ENCODE assay signal across 23 mouse cellular contexts in the genomic region with DNA sequence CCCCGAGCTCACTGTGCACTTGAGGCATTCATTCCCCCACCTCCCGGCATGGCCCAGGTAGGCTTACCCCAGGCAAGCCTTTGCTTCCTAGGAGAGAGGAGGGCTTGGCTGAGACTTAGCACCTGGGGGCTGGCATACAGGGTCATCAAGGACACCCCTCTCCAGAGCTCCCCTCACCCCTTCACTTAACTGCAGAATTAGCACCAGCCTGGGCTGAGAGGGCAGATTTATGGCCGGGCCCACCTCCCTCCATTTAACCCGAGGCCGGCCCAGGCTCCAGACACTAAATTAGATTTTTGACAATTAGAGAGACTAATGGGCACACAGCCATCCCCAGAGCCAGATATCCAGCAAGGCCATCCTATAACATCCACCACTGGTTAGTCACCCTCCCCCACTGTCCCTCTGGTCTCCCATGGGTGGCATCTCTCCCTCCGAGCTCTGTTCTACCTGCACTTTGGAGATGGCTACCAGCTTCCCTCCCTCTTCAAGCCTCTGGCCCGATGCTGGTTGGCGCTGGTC.
"Had no signal": no experiment of that assay in that cellular context is flagged by ENCODE, and none has a peak within 500 bp of the region (broad histone marks: within the 10 kb centered on the region; RNA-seq: fewer than 3 reads in every experiment).

No protein-coding gene starts in this region.

- H3K4me3 ChIP-seq: kidney, embryonic 15.5 days; left cerebral cortex, adult 2 months; limb, embryonic 13.5 days; liver, embryonic 12.5 days; liver, embryonic 15.5 days; lung, embryonic 15.5 days; megakaryocyte, embryonic 14.5 days; midbrain, embryonic 10.5 days; midbrain, embryonic 13.5 days; myocyte; stomach, embryonic 15.5 days had no signal

- H3K4me1 ChIP-seq: midbrain, embryonic 10.5 days; stomach, embryonic 15.5 days had no signal

- DNase-seq: kidney, adult 18-20 months; kidney, postnatal 10 days; kidney, postnatal 36 days; layer of hippocampus, postnatal 36 days; liver; lung, adult 18-20 months; lung, postnatal 10 days; lung, postnatal 36 days; right cerebral cortex, postnatal 25 days; spleen, adult 18-20 months; thymus, postnatal 25 days had no signal

- H3K9me3 ChIP-seq: kidney, embryonic 15.5 days; limb, embryonic 13.5 days; liver, embryonic 12.5 days; liver, embryonic 15.5 days; lung, embryonic 15.5 days; megakaryocyte, embryonic 14.5 days; midbrain, embryonic 10.5 days; midbrain, embryonic 13.5 days; stomach, embryonic 15.5 days had no signal

- H3K4me2 ChIP-seq: kidney, embryonic 15.5 days; limb, embryonic 13.5 days; liver, embryonic 12.5 days; liver, embryonic 15.5 days; lung, embryonic 15.5 days; midbrain, embryonic 13.5 days; stomach, embryonic 15.5 days had no signal

- H3K36me3 ChIP-seq: lung, embryonic 15.5 days; stomach, embryonic 15.5 days had no signal

- H3K27ac ChIP-seq: kidney, embryonic 15.5 days; left cerebral cortex, adult 2 months; limb, embryonic 13.5 days; liver, embryonic 12.5 days; liver, embryonic 15.5 days; lung, embryonic 15.5 days; midbrain, embryonic 10.5 days; midbrain, embryonic 13.5 days; stomach, embryonic 15.5 days had no signal

- H3K9ac ChIP-seq: kidney, embryonic 15.5 days; limb, embryonic 13.5 days; liver, embryonic 12.5 days; liver, embryonic 15.5 days; lung, embryonic 15.5 days; midbrain, embryonic 13.5 days; stomach, embryonic 15.5 days had no signal

- ATAC-seq: liver, embryonic 12.5 days; midbrain, embryonic 13.5 days; midbrain, embryonic 16.5 days had no signal
